Mouse (Mus musculus): Measurements from ENCODE around the gene Tmem88b. TPM values are rescaled to one million over a fixed set of nuclear protein-coding genes. Genes with fewer than 3 reads are reported as not detected.
"Not testable (repeated sequence)": the region's sequence is repeated elsewhere in the genome, so short reads cannot be mapped to it uniquely, and the experiment has no call there.

The Tmem88b gene
- total RNA-seq, 1 experiment from 2014 or later: not detected

DNA sequence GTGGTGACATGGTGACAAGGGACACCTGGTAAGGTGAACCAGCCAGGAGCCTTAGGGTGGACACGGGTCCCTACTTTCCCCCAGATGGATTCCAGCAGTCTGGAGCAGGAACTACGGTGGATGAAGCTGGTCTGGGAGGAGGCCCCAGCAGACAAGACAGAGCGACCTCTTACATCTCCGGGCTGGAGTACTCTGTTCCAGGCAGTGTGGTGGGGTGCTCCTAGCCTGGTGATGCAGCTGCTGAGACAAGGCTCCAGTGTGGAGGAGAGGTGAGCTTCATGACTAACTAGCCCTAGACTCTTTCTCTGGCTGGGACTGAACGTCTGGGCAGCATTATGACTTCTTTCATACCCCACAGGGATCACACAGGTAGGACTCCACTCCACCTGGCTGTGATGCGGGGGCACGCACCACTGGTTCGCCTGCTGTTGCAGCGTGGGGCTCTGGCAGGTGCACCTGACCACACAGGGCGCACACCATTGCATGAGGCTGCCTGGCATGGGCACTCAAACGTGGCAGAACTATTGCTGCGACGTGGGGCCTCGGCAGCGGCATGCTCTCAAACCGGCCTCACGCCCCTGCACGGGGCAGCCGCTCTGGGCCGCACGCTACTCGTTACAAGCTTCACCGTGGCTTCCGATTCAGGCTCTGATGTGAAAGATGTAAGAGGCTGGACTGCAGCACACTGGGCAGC is 5.7 kb upstream of the Tmem88b start:
- no peak for ATAC-seq (replicated peaks; ENCODE audit: insufficient number of reproducible peaks, low FRiP score, low TSS enrichment, poor library complexity, severe bottlenecking)

DNA sequence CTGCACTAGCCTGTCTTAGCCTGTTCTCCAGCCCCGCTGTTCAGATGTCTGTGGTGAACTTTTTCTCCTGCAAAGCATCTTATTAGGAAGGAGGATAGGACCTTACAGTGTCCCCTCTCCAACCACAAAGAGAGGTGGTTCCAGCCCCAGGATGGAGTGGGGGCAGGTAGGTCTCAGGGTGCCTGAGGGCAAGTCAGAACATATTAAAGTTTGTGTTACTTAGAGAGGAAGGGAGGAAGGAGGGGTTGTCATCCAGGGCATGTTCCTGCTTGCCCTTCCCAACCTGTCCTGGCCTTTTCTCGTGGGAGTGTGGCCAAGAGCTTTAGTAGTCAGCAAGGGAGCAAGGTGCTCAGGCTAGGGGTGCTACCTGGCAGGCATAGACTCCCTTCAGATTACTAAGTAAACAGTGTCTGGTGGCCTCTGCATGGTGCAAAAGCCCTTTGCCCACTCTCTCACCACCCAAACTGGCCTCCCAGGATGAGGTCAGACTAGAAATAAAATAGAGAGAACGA is 5.0 kb upstream of the Tmem88b start:
- ATAC-seq (replicated peaks; ENCODE audit: insufficient number of reproducible peaks, low FRiP score, low TSS enrichment, poor library complexity, severe bottlenecking): no peak

DNA sequence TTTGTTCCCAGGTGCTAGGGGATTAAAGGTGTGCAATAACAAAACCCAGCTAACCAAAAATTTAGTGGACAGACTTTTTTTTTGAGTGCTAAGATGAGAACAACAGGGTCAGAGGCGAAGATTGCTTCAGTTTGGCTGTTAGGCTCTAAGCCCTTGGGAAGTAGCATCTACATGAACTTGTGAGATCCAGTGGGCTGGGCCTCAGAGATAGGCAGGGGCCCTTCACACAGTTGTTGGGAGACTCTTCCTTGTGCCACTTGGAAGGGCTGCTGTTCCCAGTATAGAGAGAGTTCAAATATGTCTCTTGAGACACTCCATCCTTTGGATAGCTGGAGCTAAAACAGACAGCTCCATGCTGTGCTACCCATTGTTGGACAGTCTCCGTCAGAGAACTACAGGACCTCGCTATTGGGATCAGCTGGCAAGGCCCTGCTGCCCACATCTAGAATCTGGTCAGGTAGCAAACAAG is 4.4 kb upstream of the Tmem88b start, which contains the start of gene Ankrd65:
Gene Ankrd65 (plus strand): TSS at position 419 of the 469 bp plus-strand sequence.
- no peak for ATAC-seq (replicated peaks; ENCODE audit: insufficient number of reproducible peaks, low FRiP score, low TSS enrichment, poor library complexity, severe bottlenecking)

DNA sequence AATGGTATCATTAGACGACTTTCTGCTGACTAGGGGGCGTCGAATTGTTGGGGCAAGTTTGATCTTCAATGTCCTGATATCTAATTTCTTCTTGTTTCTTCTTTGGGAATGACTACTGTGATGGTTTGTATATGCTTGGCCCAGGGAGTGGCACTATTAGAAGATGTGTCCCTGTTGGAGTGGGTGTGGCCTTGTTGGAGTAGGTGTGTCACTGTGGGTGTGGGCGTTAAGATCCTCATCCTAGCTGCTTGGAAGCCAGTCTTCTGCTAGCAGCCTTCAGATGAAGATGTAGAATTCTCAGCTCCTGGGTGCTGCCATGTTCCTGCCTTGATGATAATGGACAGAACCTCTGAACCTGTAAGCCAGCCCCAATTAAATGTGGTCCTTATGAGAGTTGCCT is 3.2 kb upstream of the Tmem88b start:
- ATAC-seq (replicated peaks; ENCODE audit: insufficient number of reproducible peaks, low FRiP score, low TSS enrichment, poor library complexity, severe bottlenecking): not testable (repeated sequence)

DNA sequence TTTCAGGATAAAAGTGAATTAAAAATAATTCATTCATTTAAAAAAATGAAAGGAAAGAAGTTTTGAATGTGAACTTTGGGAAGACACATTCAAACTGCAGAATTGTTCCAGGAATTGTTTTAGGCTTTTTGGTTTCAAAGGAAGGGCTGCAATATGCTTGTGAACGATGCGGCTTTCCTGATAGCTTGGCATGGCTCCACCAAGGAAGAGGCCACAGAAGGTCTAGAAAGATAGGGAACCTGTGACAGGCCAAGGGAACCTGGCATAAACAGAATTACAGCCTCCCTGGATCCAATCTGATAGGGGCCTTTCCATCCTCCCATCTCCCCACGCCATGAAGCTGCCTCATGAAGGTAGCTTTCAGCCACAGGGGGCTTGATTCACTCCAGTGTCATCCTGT is 2.6 kb upstream of the Tmem88b start:
- no peak for ATAC-seq (replicated peaks; ENCODE audit: insufficient number of reproducible peaks, low FRiP score, low TSS enrichment, poor library complexity, severe bottlenecking)

DNA sequence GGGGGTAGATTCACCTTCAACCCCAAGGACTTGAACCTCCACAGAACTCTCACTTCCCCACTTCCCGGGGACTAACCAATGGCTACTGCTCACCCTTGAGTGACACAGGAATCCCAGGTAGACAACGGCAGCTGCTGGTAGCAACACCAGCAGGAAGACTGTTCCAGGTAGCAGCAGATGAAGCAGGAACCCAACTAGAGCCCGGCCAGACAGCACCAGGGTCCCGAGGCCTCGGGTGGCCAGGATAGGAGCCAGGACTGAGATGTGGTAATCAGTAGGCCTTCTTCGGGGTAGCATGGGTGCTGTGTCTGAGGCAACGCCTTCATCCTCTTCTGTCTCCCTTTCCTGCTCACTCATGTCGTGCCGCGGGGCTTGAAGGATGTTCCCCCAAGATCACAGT is 428 bp downstream of the Tmem88b start:
- no peak for ATAC-seq (replicated peaks; ENCODE audit: insufficient number of reproducible peaks, low FRiP score, low TSS enrichment, poor library complexity, severe bottlenecking)

DNA sequence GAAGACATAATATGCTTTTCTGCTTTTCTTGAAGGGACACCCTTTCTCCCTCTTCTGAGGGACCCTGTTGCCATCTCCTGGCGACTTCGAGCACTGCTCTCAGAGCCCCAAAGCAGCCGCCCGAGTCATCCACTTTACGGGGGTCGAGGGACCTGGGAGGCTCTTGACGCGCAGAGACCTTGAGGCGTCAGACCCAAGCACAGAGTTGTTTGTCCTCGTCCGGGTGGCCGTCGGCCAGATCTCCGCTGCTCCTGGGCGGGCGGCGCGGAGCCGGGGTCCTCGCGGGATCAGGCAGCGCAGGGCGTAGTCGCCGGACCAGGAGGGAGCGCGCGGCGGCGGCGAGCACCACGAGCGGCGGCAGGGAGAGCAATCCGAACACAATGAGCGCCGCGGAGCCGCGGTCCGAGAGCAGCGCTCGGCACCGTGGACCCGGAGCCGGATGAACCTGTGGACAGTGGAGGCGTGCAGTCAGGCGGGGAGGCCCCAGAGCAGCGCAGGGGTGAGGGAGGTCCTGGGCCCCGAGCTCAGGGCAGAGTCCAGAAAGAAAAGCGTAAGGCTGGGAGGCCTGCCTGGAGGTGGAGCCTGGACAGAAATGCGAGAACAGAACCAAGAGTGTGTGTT is 1.5 kb downstream of the Tmem88b start:
- ATAC-seq (replicated peaks; ENCODE audit: insufficient number of reproducible peaks, low FRiP score, low TSS enrichment, poor library complexity, severe bottlenecking): peak; percentile 63

DNA sequence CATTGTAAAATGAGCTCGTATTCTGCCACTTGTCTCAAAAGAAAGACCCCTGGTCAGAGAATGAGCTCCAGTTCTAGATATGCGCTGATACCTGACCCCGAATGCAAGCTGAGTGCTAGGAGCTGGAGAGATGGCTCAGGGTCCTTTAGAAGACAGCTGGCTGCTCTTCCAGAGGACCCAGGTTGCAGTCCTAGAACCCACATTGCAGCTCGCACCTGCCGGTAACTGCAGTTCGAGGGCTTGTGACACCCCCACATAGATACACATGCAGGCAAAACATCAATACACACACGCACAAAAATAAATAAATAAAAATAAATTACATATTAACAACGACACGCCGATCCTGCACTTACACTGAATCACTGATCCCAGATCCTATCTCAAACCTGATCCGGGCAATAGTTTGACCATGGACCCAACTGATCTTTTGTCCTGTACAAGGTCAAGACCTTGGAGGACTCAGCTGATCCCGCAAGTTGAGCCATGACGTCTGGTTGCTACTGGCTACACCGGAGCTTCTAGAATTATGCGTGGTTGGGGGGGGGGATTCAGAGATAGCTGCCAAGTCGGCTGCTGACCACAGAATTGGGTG is 2.1 kb downstream of the Tmem88b start:
- no peak for ATAC-seq (replicated peaks; ENCODE audit: insufficient number of reproducible peaks, low FRiP score, low TSS enrichment, poor library complexity, severe bottlenecking)

DNA sequence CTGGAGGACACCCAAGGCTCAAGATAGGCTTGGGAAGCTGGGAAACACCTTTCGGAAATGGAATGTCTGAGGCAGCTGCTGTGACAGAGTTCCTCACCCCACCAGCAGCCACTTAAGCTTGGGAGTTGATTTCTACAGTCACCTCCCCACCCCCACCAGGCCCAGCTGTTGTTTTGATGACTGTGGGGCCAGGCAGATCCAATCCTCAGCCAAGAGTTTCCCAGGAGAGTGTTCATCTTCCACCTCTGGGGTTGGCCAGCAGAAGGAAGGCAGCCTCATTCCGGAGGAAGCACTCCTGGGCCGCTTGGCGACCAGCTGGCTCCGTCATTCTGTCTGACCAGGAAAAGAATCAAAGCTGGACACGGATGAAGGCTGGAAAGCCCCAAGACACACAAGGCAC is 4.8 kb downstream of the Tmem88b start:
- ATAC-seq (replicated peaks; ENCODE audit: insufficient number of reproducible peaks, low FRiP score, low TSS enrichment, poor library complexity, severe bottlenecking): no peak

DNA sequence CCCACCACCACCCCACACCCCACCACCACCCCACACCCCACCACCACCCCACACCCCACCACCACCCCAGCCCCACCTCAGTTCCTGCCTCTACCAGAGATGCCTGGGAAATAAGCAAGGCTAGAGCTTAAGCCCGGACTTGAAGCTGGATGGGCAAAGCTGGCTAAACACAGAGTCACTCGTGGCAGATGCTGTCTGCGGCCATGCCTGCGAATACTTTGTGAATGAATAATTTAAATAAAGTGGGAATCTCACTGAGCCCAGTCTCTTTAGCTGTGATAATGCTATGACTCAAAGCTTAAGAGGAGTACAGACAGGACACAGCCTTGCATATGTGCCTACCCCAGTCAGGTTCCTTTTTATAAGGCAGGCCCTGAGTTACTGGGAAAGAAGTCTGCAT is 6.2 kb downstream of the Tmem88b start:
- ATAC-seq (replicated peaks; ENCODE audit: insufficient number of reproducible peaks, low FRiP score, low TSS enrichment, poor library complexity, severe bottlenecking): no peak

DNA sequence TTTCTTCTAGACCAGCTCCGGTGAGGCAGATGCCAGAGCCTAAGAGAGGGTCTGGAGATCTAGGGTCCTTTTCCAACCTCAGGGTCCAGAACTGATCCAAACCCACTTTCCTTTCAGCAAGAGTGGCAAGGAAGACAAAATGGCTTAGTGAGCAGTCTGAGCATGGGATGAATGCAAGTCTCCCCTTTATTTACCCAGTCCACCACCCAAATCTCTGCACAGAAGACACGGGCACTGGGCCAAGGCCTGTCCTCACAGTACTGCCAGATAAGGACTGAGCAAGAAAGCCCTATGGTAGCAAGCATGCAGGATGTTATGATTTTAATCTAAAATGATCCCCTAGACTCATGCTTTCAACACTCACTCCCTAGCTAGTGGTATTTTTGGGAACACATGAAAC is 7.9 kb downstream of the Tmem88b start:
- no peak for ATAC-seq (replicated peaks; ENCODE audit: insufficient number of reproducible peaks, low FRiP score, low TSS enrichment, poor library complexity, severe bottlenecking)

DNA sequence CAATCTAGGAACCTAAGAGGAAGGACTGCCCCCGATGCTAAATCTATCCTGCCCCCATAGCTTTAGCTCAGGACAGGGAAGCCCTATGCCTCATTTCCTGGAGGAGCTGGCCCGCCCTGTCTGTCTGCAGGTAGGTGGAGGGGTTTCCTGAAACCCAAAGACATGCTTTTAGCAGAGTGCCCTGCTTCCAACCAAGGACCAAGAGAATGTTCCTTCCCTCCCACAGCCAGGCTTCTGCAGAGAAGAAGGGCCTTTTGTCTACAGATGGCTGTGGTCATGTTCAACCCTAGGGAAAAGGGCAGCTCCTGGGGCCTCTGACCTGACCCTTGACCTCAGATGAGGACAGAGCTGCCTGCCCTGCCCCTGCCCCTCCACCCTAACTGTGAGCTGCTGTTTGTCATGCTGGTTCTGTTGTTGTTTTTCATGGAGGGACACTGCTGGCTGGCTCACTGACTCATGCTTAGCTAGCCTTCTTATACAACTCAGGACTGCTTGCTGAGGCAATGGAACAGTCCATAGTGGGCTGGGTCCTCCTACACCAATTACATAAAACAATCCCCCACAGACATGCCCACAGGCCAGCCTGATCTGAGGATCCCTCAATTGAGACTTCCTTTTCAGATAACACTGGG is 8.9 kb downstream of the Tmem88b start:
- no peak for ATAC-seq (replicated peaks; ENCODE audit: insufficient number of reproducible peaks, low FRiP score, low TSS enrichment, poor library complexity, severe bottlenecking)

DNA sequence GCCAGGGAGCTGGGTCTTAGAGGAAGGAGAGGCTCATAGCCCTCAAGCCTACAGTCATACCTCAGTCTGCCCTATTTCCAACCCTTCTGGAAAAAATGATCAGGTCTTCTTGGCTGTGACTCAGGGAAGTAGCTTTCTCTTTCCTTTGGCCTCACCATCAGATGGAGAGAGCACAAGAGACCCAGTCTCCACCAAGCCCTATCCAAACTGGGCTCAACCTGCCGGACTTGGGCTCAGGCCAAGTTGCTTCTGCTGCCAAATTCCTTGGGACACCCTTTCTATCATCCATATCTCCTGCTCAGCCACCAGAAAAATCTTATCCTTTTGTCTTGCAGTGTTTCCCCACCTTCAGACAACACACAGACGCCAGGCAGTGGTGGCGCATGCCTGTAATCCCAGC is 9.8 kb downstream of the Tmem88b start:
- ATAC-seq (replicated peaks; ENCODE audit: insufficient number of reproducible peaks, low FRiP score, low TSS enrichment, poor library complexity, severe bottlenecking): no peak

DNA sequence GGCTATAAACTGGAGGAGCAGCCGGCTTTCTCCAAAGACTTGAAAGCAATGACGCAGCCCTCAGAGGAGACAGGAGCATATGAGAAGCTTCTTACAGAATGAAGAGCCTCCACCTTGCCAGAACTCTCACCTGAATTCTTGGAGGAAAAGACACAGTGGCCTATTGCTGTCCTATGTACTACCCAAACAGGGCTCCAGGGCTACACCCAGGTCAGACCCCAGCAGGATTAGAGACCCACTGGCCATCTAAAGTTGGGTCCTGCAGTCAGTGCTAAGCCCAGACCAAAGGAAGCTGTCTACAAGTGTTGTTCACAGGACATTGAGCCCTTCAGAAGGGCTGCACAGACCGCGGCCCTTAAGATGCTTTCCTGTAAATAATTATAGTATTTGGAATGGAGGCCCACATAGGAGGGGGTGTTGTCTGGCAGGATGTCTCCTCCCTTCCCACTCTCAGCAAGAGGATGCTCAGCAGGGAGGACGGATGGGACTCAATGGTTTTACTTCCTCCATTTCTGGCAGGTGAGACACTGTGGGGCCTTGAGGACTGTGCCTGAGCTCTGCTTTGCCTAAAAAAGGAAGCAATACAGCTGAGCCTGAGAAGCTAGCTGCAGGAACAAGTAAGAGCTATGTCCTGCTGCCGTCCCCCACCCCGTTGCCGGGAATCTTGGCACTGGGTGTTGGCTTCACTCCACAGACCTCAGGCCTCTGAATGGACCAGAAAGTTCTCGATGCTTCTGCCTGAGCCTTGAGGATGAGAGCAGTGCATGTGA is 10.5 kb downstream of the Tmem88b start:
- ATAC-seq (replicated peaks; ENCODE audit: insufficient number of reproducible peaks, low FRiP score, low TSS enrichment, poor library complexity, severe bottlenecking): no peak

DNA sequence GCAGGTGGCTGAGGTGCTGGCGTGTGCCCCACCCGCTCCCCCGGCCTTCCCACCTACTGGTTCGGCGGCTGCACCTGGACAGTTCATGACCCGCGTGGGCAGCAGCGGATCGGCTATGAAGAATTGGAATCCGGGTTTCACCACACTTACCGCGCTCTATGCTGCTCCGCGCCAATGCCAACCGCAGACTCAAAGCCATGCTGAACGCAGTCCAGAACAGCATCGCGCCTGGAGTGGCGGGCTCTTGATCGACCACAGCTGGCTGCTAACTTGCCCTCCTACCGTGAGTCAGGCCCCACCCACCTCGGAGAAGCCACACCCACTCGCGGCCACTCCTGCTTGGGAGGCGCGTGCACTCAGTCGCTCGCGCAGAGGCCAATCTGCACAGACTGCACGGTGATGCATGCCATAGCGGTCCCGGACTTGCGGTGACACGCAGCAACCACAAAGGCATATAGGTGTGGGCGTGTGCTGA is 11.4 kb downstream of the Tmem88b start, which contains the start of gene Vwa1:
Gene Vwa1 (minus strand): TSS at position 419 of the 475 bp plus-strand sequence.
- ATAC-seq (replicated peaks; ENCODE audit: insufficient number of reproducible peaks, low FRiP score, low TSS enrichment, poor library complexity, severe bottlenecking): peak; percentile 44

DNA sequence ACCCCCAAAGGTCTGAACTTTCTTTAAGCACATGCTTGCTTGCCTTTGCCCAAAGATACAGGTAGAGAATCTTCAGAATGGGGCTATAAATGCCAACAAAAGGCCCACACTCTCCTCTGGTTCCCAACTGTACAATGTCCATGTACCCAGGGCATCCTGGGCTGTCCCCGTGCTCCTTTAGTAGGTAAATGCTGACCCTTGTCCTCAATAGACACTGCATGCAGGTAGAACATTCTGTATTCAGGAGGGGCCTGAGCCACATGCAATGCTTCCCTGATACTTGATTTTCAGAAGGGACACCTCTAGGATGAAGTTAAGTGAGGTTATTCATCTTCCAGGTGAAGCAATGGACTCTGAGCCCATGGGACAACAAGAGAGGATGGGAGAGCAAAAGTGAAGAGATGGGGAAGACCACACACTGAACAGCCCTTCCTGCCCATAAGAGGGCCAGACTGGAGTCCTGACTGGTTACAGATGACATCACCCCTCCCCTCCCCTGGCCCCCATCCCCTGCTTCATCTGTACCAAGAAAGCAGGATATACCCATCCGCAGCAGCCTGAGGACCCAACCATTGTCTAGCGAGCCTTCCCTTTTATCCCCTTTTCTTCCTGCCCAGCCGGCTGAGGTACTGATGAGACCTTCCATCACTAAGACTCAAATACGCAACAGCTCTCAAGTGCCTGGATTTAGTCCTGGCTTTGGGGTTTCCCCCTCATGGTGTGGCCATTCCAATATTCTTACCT is 12.2 kb downstream of the Tmem88b start:
- ATAC-seq (replicated peaks; ENCODE audit: insufficient number of reproducible peaks, low FRiP score, low TSS enrichment, poor library complexity, severe bottlenecking): no peak

DNA sequence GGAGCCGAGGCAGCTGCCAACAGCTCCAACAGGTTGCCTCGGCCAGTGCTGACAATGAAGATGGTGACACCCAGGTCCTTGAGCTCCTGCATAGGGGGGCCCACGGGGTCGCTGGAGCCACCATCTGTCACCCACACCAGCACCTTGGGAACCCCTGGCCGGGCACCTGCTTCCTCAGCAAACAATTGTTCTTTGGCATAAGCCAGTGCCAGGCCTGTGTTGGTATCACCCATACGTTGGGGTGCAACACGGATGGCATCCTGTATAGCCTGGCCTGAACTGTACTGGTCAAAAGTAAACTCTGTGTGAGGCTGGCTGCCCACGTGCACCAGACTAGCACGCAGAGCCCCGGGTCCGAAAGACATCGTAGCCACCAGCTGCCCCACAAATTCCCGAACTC is 12.9 kb downstream of the Tmem88b start:
- ATAC-seq (replicated peaks; ENCODE audit: insufficient number of reproducible peaks, low FRiP score, low TSS enrichment, poor library complexity, severe bottlenecking): no peak

DNA sequence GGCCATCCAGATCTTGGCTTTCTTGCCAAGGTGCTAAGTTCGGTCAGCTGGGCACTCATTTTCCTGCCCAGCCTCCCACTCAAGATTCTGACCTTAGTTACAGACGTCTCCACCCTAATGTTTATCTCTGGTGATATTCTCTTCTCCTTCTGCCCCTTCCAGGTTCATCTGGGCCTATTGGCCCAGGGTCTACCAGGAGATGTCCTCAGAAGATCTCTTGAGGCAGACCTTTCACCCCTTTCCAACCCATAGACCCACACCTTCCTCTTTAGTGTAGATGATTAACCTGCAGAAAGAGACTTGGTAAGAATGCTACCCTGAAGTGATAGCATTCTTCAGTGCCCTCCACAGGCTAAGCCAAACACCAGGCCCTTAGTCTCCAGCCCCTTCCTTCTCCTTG is 14.0 kb downstream of the Tmem88b start:
- no peak for ATAC-seq (replicated peaks; ENCODE audit: insufficient number of reproducible peaks, low FRiP score, low TSS enrichment, poor library complexity, severe bottlenecking)
